ENCODE assay signal across 21 mouse cellular contexts in the genomic region with DNA sequence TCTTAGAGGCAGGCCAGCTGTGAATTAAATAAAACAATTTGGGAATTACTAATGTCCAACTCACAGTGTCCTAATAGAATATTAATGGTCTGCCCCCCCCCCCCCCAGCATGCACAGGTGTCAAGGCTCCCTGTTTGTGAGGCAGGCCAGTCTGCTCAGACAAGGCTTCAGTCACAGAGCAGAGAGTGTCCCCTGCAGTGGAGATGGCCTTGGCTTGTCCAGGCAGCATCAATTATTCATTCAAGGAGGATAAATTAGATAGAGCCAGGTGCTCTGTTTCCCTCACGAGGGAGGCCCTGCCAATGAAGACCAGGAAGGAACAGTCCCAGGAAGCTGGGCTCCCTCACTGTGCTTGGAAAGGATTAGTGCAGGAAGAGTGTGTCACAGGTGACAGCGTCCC.
"Had no signal": no experiment of that assay in that cellular context is flagged by ENCODE, and none has a peak within 500 bp of the region (broad histone marks: within the 10 kb centered on the region; RNA-seq: fewer than 3 reads in every experiment).

No protein-coding gene starts in this region.

- ATAC-seq: liver, postnatal 0 days; lung, postnatal 0 days; midbrain, embryonic 15.5 days had no signal

- H3K9me3 ChIP-seq: kidney, embryonic 15.5 days; limb, embryonic 12.5 days; limb, embryonic 15.5 days; midbrain, embryonic 12.5 days; midbrain, embryonic 15.5 days; neural tube, embryonic 12.5 days had no signal

- H3K9ac ChIP-seq: kidney, embryonic 15.5 days; limb, embryonic 12.5 days; limb, embryonic 15.5 days; liver, embryonic 14.5 days; liver, postnatal 0 days; lung, embryonic 14.5 days; midbrain, embryonic 12.5 days; midbrain, embryonic 15.5 days; neural tube, embryonic 12.5 days had no signal

- H3K4me1 ChIP-seq: limb, embryonic 12.5 days; limb, embryonic 15.5 days; midbrain, embryonic 12.5 days; midbrain, embryonic 15.5 days; neural tube, embryonic 12.5 days had no signal

- H3K36me3 ChIP-seq: kidney, embryonic 15.5 days; limb, embryonic 12.5 days; limb, embryonic 15.5 days; midbrain, embryonic 12.5 days; midbrain, embryonic 15.5 days; neural tube, embryonic 12.5 days had no signal

- H3K27me3 ChIP-seq: kidney, embryonic 15.5 days; limb, embryonic 12.5 days; limb, embryonic 15.5 days; midbrain, embryonic 12.5 days; midbrain, embryonic 15.5 days; neural tube, embryonic 12.5 days had no signal

- DNase-seq: kidney, postnatal 10 days; kidney, postnatal 36 days; left cerebral cortex, postnatal 4 days; liver, postnatal 0 days; lung, embryonic 14.5 days; retina, postnatal 1 day; right cerebral cortex, postnatal 25 days; spleen, adult 18-20 months; thymus, adult 2 months; thymus, postnatal 14 days; thymus, postnatal 4 days had no signal

- H3K27ac ChIP-seq: kidney, embryonic 15.5 days; limb, embryonic 12.5 days; limb, embryonic 15.5 days; liver, embryonic 14.5 days; macrophage; midbrain, embryonic 12.5 days; midbrain, embryonic 15.5 days; neural tube, embryonic 12.5 days had no signal

- H3K4me3 ChIP-seq: kidney, embryonic 15.5 days; limb, embryonic 12.5 days; limb, embryonic 15.5 days; midbrain, embryonic 12.5 days; midbrain, embryonic 15.5 days; neural tube, embryonic 12.5 days had no signal

- H3K4me2 ChIP-seq: kidney, embryonic 15.5 days; limb, embryonic 12.5 days; limb, embryonic 15.5 days; liver, embryonic 11.5 days; lung, embryonic 14.5 days; midbrain, embryonic 12.5 days; midbrain, embryonic 15.5 days; neural tube, embryonic 12.5 days had no signal
